Mouse (Mus musculus): ENCODE results near the gene Olfml2b. TPM values are rescaled to one million over a fixed set of nuclear protein-coding genes. Genes with fewer than 3 reads are reported as not detected.

Olfml2b gene
- polyA plus RNA-seq, 1 experiment from 2014 or later = 5.1 TPM

GRCm38 (mm10) chr1:170731865-170732595, 87.7 kb downstream of the Olfml2b start:
- Histone ChIP-seq H3K9me3 (ENCODE audit: control insufficient read depth, low read length) (no peaks in the 10 kb centered on the region), H3K27me3 (ENCODE audit: control insufficient read depth, insufficient read depth, low read length) (no peaks in the 10 kb centered on the region), H3K36me3 (ENCODE audit: control insufficient read depth, insufficient read depth, low read length) (no peaks in the 10 kb centered on the region), H3K4me3 (ENCODE audit: low read depth, low read length) (no peak overlapping the region), H3K4me1 (ENCODE audit: control insufficient read depth, insufficient read depth, low read length) (no peaks in the 10 kb centered on the region), H3K27ac (ENCODE audit: low read depth, low read length) (no peak overlapping the region), H3K9ac (ENCODE audit: low read length) (no peak overlapping the region), H3K4me2 (no peak overlapping the region)
- DNase-seq (ENCODE audit: low spot score, missing footprints) = no peak
- ATAC-seq (ENCODE audit: low FRiP score) = no peak
- WGBS = 87% methylated on average over 11 of the region's 11 CpGs

Other genes starting within 250 kb of the Olfml2b start
- gene Nos1ap, start 54.7 kb upstream of the Olfml2b start, polyA plus RNA-seq (2014; fragmentation: Nextera tagmentation; extraction: Ambion mirVana) = 5.7 and 7.8 TPM in 2 replicates
- 9.4 and 11.2 TPM in 2 replicates for gene Atf6, start 223.2 kb downstream of the Olfml2b start, polyA plus RNA-seq (2014; fragmentation: Nextera tagmentation; extraction: Ambion mirVana)
- gene Gm26620, start 240.5 kb downstream of the Olfml2b start, polyA plus RNA-seq (2014; fragmentation: Nextera tagmentation; extraction: Ambion mirVana) = 0.31 TPM in 1 of 2 replicates, not detected in the other
- gene Dusp12, start 241.0 kb downstream of the Olfml2b start, polyA plus RNA-seq (2014; fragmentation: Nextera tagmentation; extraction: Ambion mirVana) = 28.9 and 31.1 TPM in 2 replicates

All from midbrain, embryonic 11.5 days (tissue).